In genomic region chr5:150959861-150960260, GRCm38 (mm10) we compare ENCODE assay signal across 17 mouse cellular contexts. TPM values are rescaled to one million over a fixed set of nuclear protein-coding genes. Genes with fewer than 3 reads are reported as not detected.
"Had no signal": no experiment of that assay in that cellular context is flagged by ENCODE, and none has a peak within 500 bp of the region (broad histone marks: within the 10 kb centered on the region; RNA-seq: fewer than 3 reads in every experiment).

No protein-coding gene starts in this region.

- ATAC-seq: lung, postnatal 0 days; midbrain, embryonic 13.5 days; midbrain, embryonic 15.5 days had no signal

- H3K27me3 ChIP-seq: megakaryocyte, embryonic 14.5 days; midbrain, embryonic 15.5 days; neural tube, embryonic 12.5 days had no signal

- H3K9ac ChIP-seq: lung, embryonic 15.5 days; midbrain, embryonic 13.5 days; midbrain, embryonic 15.5 days; neural tube, embryonic 12.5 days; stomach, embryonic 15.5 days had no signal

- H3K9me3 ChIP-seq: lung, embryonic 15.5 days; midbrain, embryonic 13.5 days; midbrain, embryonic 15.5 days; neural tube, embryonic 12.5 days; stomach, embryonic 15.5 days had no signal

- H3K4me2 ChIP-seq: lung, embryonic 15.5 days; midbrain, embryonic 11.5 days; midbrain, embryonic 13.5 days; midbrain, embryonic 15.5 days; neural tube, embryonic 12.5 days; stomach, embryonic 15.5 days had no signal

- DNase-seq: lung, adult 2 months; lung, postnatal 14 days; lung, postnatal 36 days; right cerebral cortex, postnatal 14 days; thymus, adult 2 months; thymus, postnatal 25 days; thymus, postnatal 4 days had no signal

- H3K4me3 ChIP-seq: lung, embryonic 15.5 days; megakaryocyte, embryonic 14.5 days; midbrain, embryonic 13.5 days; midbrain, embryonic 15.5 days; neural tube, embryonic 12.5 days; stomach, embryonic 15.5 days had no signal

- H3K36me3 ChIP-seq: lung, embryonic 15.5 days; midbrain, embryonic 13.5 days; midbrain, embryonic 15.5 days; neural tube, embryonic 12.5 days; stomach, embryonic 15.5 days had no signal

- H3K4me1 ChIP-seq: lung, embryonic 15.5 days; megakaryocyte, embryonic 14.5 days; midbrain, embryonic 13.5 days; midbrain, embryonic 15.5 days; neural tube, embryonic 12.5 days; stomach, embryonic 15.5 days had no signal

- H3K27ac ChIP-seq: lung, embryonic 15.5 days; macrophage; midbrain, embryonic 13.5 days; midbrain, embryonic 15.5 days; neural tube, embryonic 12.5 days; stomach, embryonic 15.5 days; stomach, postnatal 0 days had no signal

RNA-seq across cellular contexts. Expression of gene Kl, which starts 7.5 kb away (rescaled TPM):
- polyA plus RNA-seq: macrophage had no signal
